Mouse (Mus musculus): ENCODE results near the gene Cd164l2. TPM values are rescaled to one million over a fixed set of nuclear protein-coding genes. Genes with fewer than 3 reads are reported as not detected.

The Cd164l2 gene
- polyA plus RNA-seq, 1 experiment = 0.90 TPM

DNA sequence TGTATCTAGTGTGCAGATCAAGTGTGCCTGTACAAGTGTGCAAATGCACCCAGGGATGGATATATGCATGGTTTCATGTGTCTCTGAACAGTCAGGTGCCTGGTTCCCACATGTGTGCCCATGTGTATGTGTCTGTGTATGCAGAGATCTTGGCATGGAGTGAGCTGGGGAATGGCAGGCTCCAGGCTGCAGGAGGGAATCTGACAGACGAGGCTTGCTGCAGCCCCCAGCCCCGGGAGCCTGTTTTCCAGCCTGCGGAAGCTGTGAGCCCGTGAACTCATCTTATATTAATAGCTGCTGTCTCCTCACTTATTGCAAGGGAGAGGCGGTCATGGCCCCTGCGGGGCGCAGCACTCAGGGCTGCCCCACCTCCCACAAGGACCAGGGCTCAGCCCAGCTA lies 7.6 kb upstream of the Cd164l2 start:
- WGBS = 91% methylated on average over 7 of the region's 7 CpGs
- H3K4me1 ChIP-seq (replicated peaks; ENCODE audit: control insufficient read depth, insufficient read depth, low read length) = no peaks in the 10 kb centered on the region; the same call in 1 of the 2 replicates
- no peak overlapping the region for H3K27ac ChIP-seq (ENCODE audit: control insufficient read depth, insufficient read depth, low read length)
- DNase-seq = no peak
- H3K27me3 ChIP-seq (ENCODE audit: control insufficient read depth, insufficient read depth, low read length) = no peaks in the 10 kb centered on the region
- H3K4me3 ChIP-seq (ENCODE audit: control insufficient read depth, insufficient read depth, low read length) = no peak overlapping the region
- no peaks in the 10 kb centered on the region for H3K36me3 ChIP-seq (ENCODE audit: control insufficient read depth, insufficient read depth, low read length)
- TF ChIP-seq CTCF (IDR thresholded peaks at IDR 0.05; ENCODE audit: borderline replicate concordance, control insufficient read depth, extremely low read depth, insufficient read depth, low read length, poor library complexity) (no peak), POLR2A (IDR thresholded peaks at IDR 0.05; ENCODE audit: control insufficient read depth, extremely low read depth, insufficient read depth, low read length, poor library complexity) (no peak)

DNA sequence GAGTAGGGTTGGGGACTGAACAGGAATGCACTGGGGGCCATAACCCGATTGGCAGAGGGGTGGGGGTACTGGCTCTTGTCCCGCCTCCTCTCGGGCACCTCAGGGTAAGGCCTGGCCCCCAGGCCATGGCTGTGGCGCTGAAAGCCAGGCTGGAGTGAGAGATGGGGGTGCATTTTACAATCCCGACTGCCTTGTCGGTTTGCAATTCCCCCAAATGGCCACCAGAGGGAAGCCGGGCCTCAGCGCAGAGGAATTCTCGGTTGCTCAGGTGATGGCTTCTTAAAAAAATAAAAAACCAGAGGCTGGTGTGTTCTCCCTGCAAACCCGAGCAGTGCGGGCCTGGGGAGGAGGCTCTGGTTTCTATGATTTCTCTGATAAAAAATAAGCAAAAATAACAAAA lies 2.6 kb upstream of the Cd164l2 start:
- no peaks in the 10 kb centered on the region for H3K36me3 ChIP-seq (ENCODE audit: control insufficient read depth, insufficient read depth, low read length)
- 4% methylated on average over 11 of the region's 11 CpGs for WGBS
- no peak overlapping the region for H3K4me3 ChIP-seq (ENCODE audit: control insufficient read depth, insufficient read depth, low read length)
- TF ChIP-seq CTCF (IDR thresholded peaks at IDR 0.05; ENCODE audit: borderline replicate concordance, control insufficient read depth, extremely low read depth, insufficient read depth, low read length, poor library complexity) (peak; percentile 92), POLR2A (IDR thresholded peaks at IDR 0.05; ENCODE audit: control insufficient read depth, extremely low read depth, insufficient read depth, low read length, poor library complexity) (no peak)
- no peak overlapping the region for H3K27ac ChIP-seq (ENCODE audit: control insufficient read depth, insufficient read depth, low read length)
- DNase-seq = peak; percentile 63
- H3K4me1 ChIP-seq (replicated peaks; ENCODE audit: control insufficient read depth, insufficient read depth, low read length) = peaks cover 19% of the 10 kb centered on the region
- H3K27me3 ChIP-seq (ENCODE audit: control insufficient read depth, insufficient read depth, low read length) = no peaks in the 10 kb centered on the region

DNA sequence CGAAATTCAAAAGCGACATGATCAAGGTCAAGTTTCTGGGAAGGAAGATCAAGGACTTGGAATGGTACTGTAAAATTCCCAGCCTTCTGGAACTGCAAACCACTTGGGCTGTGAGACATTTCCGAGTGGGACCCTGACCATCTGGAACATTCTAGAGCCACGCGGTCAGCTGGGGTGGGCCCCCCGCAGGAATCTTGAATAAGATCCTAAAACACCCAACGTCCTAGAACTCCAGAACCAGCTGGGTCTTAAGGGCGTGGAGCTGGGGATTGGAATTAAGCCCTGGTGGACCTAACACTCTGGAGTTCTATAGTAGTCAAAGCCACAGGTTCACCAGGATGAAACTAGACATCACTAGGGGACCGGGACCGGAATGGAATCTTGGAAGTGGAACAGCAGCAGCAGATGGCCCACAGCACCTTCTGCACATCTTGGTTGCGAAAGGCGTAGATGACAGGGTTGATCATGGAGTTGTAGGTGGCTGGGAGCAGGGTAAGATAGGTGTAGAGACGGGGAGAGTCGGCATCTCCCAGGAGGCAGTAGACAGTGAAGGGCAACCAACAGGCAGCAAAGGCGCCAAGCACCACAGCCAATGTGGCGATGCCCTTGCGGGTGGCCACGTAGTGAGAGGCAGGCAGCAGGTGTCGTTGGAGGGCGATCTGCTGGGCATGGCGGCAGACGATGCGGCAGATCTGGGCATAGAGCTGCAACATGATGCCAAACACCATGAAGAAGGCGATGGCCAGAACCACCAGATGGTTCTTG lies 1.7 kb upstream of the Cd164l2 start:
- Histone ChIP-seq H3K27ac (ENCODE audit: control insufficient read depth, insufficient read depth, low read length) (no peak overlapping the region), H3K4me3 (ENCODE audit: control insufficient read depth, insufficient read depth, low read length) (no peak overlapping the region), H3K36me3 (ENCODE audit: control insufficient read depth, insufficient read depth, low read length) (no peaks in the 10 kb centered on the region), H3K4me1 (replicated peaks; ENCODE audit: control insufficient read depth, insufficient read depth, low read length) (peaks cover 19% of the 10 kb centered on the region), H3K27me3 (ENCODE audit: control insufficient read depth, insufficient read depth, low read length) (no peaks in the 10 kb centered on the region)
- 94% methylated on average over 24 of the region's 24 CpGs for WGBS
- no peak for DNase-seq
- TF ChIP-seq CTCF (IDR thresholded peaks at IDR 0.05; ENCODE audit: borderline replicate concordance, control insufficient read depth, extremely low read depth, insufficient read depth, low read length, poor library complexity) (no peak), POLR2A (IDR thresholded peaks at IDR 0.05; ENCODE audit: control insufficient read depth, extremely low read depth, insufficient read depth, low read length, poor library complexity) (no peak)

DNA sequence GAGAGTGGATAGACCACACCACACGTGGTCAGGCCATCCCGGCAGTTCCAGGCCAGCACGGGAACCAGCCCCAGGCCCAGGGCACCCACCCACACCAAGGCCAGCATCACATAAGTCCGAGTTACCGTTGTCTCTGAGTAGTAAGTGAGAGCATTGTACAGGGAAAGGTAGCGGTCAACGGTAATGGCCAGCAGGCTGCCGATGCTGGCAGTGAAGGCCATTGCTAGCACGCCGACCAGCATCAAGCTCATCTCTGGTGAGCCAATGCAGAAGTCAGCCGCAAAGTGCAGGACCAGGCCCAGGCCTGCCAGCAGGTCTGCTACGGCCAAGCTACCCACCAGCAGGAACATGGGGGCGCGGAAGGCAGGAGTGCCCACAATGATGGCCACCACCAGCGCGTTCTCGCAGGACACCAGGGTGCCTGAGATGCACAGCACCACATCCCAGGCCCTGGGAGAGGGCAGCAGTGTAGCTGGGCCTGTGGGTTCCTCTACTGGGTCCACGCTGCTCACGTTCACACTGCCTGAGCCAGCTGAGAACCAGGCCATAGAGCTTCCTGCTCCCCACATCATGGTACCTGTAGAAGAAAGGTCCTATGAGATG lies 1.0 kb upstream of the Cd164l2 start:
- no peaks in the 10 kb centered on the region for H3K36me3 ChIP-seq (ENCODE audit: control insufficient read depth, insufficient read depth, low read length)
- TF ChIP-seq POLR2A (IDR thresholded peaks at IDR 0.05; ENCODE audit: control insufficient read depth, extremely low read depth, insufficient read depth, low read length, poor library complexity) (no peak), CTCF (IDR thresholded peaks at IDR 0.05; ENCODE audit: borderline replicate concordance, control insufficient read depth, extremely low read depth, insufficient read depth, low read length, poor library complexity) (no peak)
- H3K4me3 ChIP-seq (ENCODE audit: control insufficient read depth, insufficient read depth, low read length) = no peak overlapping the region
- peaks cover 19% of the 10 kb centered on the region for H3K4me1 ChIP-seq (replicated peaks; ENCODE audit: control insufficient read depth, insufficient read depth, low read length)
- H3K27ac ChIP-seq (ENCODE audit: control insufficient read depth, insufficient read depth, low read length) = no peak overlapping the region
- 97% methylated on average over 19 of the region's 19 CpGs for WGBS
- H3K27me3 ChIP-seq (ENCODE audit: control insufficient read depth, insufficient read depth, low read length) = no peaks in the 10 kb centered on the region
- DNase-seq = no peak

DNA sequence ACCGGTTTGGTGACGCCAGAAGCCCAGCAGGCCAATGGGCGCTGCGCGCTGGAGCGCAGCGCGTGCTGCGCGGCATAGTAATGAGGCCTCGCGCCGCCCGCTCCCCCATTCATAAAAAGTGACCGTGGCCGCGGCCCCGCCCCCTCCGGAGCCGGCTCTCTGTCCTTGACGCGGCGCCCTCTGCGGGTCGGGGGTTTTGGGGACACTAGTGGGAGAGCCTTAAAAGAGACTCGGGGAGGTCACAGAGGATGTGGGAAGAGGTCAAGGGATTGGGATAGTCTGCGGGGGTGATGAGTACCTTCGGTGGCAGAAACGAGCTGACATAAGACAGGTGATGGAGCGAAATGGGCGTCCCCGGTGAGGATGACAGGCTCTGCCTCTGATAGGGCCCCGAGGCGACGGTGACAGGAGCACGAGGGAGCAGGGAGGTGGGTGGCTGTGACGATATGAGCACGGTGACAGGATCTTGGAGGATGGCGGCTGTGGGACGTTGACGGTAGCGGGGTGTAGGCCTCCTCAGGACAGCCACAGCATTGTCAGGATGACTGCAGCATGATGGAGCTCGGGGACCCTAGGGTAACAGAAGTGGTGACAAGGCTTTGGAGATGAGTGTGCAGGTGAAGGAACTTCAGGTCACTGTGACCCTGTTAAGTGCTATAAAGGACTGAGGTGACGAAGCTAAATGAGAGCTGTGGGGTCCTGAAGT lies 784 bp downstream of the Cd164l2 start:
- 4% methylated on average over 44 of the region's 44 CpGs for WGBS
- Histone ChIP-seq H3K4me1 (replicated peaks; ENCODE audit: control insufficient read depth, insufficient read depth, low read length) (peaks cover 19% of the 10 kb centered on the region), H3K27ac (ENCODE audit: control insufficient read depth, insufficient read depth, low read length) (no peak overlapping the region), H3K36me3 (ENCODE audit: control insufficient read depth, insufficient read depth, low read length) (no peaks in the 10 kb centered on the region), H3K4me3 (ENCODE audit: control insufficient read depth, insufficient read depth, low read length) (peak overlapping the region; percentile 41), H3K27me3 (ENCODE audit: control insufficient read depth, insufficient read depth, low read length) (no peaks in the 10 kb centered on the region)
- TF ChIP-seq CTCF (IDR thresholded peaks at IDR 0.05; ENCODE audit: borderline replicate concordance, control insufficient read depth, extremely low read depth, insufficient read depth, low read length, poor library complexity) (0 out of 2 replicates have a peak, but pooled peaks have one; percentile 36), POLR2A (IDR thresholded peaks at IDR 0.05; ENCODE audit: control insufficient read depth, extremely low read depth, insufficient read depth, low read length, poor library complexity) (no peak)
- peak; percentile 61 for DNase-seq

DNA sequence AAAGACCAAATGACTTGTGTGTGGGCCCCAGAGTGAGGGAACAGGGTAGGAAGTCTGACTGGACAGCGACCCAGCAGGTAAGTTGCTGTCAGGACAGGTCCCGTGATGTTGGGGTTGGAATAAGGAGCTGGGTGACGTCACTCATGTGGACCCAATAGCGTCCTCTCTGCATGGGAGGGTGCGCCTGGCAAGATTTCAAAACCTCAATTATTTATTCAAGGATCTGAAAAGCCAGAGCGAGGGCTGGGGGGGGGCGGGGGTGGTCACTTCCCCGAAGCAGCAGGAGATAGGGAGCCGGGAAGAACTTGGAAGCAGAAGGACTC lies 1.3 kb downstream of the Cd164l2 start:
- TF ChIP-seq POLR2A (IDR thresholded peaks at IDR 0.05; ENCODE audit: control insufficient read depth, extremely low read depth, insufficient read depth, low read length, poor library complexity) (no peak), CTCF (IDR thresholded peaks at IDR 0.05; ENCODE audit: borderline replicate concordance, control insufficient read depth, extremely low read depth, insufficient read depth, low read length, poor library complexity) (no peak)
- peaks cover 19% of the 10 kb centered on the region for H3K4me1 ChIP-seq (replicated peaks; ENCODE audit: control insufficient read depth, insufficient read depth, low read length)
- H3K27ac ChIP-seq (ENCODE audit: control insufficient read depth, insufficient read depth, low read length) = no peak overlapping the region
- no peak for DNase-seq
- no peaks in the 10 kb centered on the region for H3K27me3 ChIP-seq (ENCODE audit: control insufficient read depth, insufficient read depth, low read length)
- H3K4me3 ChIP-seq (ENCODE audit: control insufficient read depth, insufficient read depth, low read length) = no peak overlapping the region
- WGBS = 15% methylated on average over 9 of the region's 9 CpGs
- no peaks in the 10 kb centered on the region for H3K36me3 ChIP-seq (ENCODE audit: control insufficient read depth, insufficient read depth, low read length)
